Mouse (Mus musculus) adrenal gland, adult 18-20 months (tissue): ENCODE measurements around the gene Use1. TPM values are rescaled to one million over a fixed set of nuclear protein-coding genes. Genes with fewer than 3 reads are reported as not detected.

Experiments used
- DNase-seq, 2 experiments: peaks; one replicate each; pipeline ENCODE4 v3.0.0; 2021 to 2022; ENCODE audit warnings: low spot score in 2 of 2
- total RNA-seq, 2 experiments: library from RNA; stranded (reverse); gene quantifications; 1 replicate in 1 of 2; 2 replicates in 1 of 2; pipeline ENCODE4 v1.2.3; 2021

Gene Use1
- total RNA-seq, 2 experiments from 2014 or later: 203 to 204 TPM

- peak; percentile 59 to 63 for DNase-seq
Observed at GRCm38 (mm10) chr8:71375581-71376422, 9.2 kb downstream of the Use1 start.

- no peak for DNase-seq
Observed at GRCm38 (mm10) chr8:71376423-71377030, 9.9 kb downstream of the Use1 start.

GRCm38 (mm10) chr8:71379008-71379407 lies 12.4 kb downstream of the Use1 start:
- DNase-seq: no peak

- no peak for DNase-seq
Observed at GRCm38 (mm10) chr8:71379512-71380075, 12.9 kb downstream of the Use1 start.

- peak in 1 of 2 experiments; percentile 31 for DNase-seq
Observed at GRCm38 (mm10) chr8:71380178-71381171, 13.8 kb downstream of the Use1 start.

GRCm38 (mm10) chr8:71381421-71381970 lies 14.8 kb downstream of the Use1 start, which contains the start of gene Nr2f6:
Gene Nr2f6, minus strand, starts transcription at chr8:71381960.
- peak; percentile 70 to 73 for DNase-seq

GRCm38 (mm10) chr8:71381971-71382961 lies 15.6 kb downstream of the Use1 start:
- DNase-seq: peak; percentile 84 to 87

GRCm38 (mm10) chr8:71383396-71383795 lies 16.7 kb downstream of the Use1 start:
- no peak for DNase-seq

GRCm38 (mm10) chr8:71383860-71384259 lies 17.2 kb downstream of the Use1 start:
- DNase-seq: no peak

GRCm38 (mm10) chr8:71385212-71385835 lies 18.7 kb downstream of the Use1 start:
- no peak for DNase-seq

- no peak for DNase-seq
Observed at GRCm38 (mm10) chr8:71388267-71388666, 21.6 kb downstream of the Use1 start.

- peak in 1 of 2 experiments; percentile 7 for DNase-seq
Observed at GRCm38 (mm10) chr8:71391696-71392095, 25.0 kb downstream of the Use1 start.

GRCm38 (mm10) chr8:71392391-71392790 lies 25.7 kb downstream of the Use1 start:
- DNase-seq: peak in 1 of 2 experiments; percentile 6

- peak in 1 of 2 experiments; percentile 24 for DNase-seq
Observed at GRCm38 (mm10) chr8:71392871-71393270, 26.2 kb downstream of the Use1 start.

- DNase-seq: peak in 1 of 2 experiments; percentile 18
Observed at GRCm38 (mm10) chr8:71394481-71394880, 27.8 kb downstream of the Use1 start.

- DNase-seq: no peak
Observed at GRCm38 (mm10) chr8:71395071-71395470, 28.4 kb downstream of the Use1 start.

GRCm38 (mm10) chr8:71395629-71396028 lies 29.0 kb downstream of the Use1 start, which contains the start of gene Ushbp1:
Gene Ushbp1, minus strand, starts transcription at chr8:71395802.
- peak in 1 of 2 experiments; percentile 37 for DNase-seq

- peak; percentile 79 to 82 for DNase-seq
Observed at GRCm38 (mm10) chr8:71396639-71397305, 30.1 kb downstream of the Use1 start, which contains the start of gene Babam1. Gene Babam1, plus strand, starts transcription at chr8:71396861.
